Mouse (Mus musculus) megakaryocyte, embryonic 14.5 days (primary cell): ENCODE measurements around the gene Atxn10. TPM values are rescaled to one million over a fixed set of nuclear protein-coding genes. Genes with fewer than 3 reads are reported as not detected.

Source experiments
- H3K27me3 ChIP-seq: replicated peaks from 2 replicates; pipeline ENCODE3; 2012; ENCODE audit warnings: inconsistent platforms
- H3K36me3 ChIP-seq: replicated peaks from 2 replicates; pipeline ENCODE3; 2012; ENCODE audit warnings: low read length, inconsistent platforms, mixed read lengths
- H3K4me1 ChIP-seq: 2 replicates; pipeline ENCODE4 v1.6.1; 2012; ENCODE audit warnings: inconsistent platforms
- H3K4me3 ChIP-seq: replicated peaks from 2 replicates; pipeline ENCODE3; 2012; ENCODE audit warnings: moderate library complexity, mild to moderate bottlenecking, inconsistent platforms
- H3K9me3 ChIP-seq: 2 replicates; pipeline ENCODE4 v1.6.1; 2012; ENCODE audit warnings: inconsistent platforms
- FLI1 ChIP-seq: IDR thresholded peaks from 2 replicates; pipeline ENCODE4 v1.6.1; 2012; ENCODE audit warnings: low read length, inconsistent platforms, mixed read lengths
- GATA1 ChIP-seq: IDR thresholded peaks from 3 replicates; pipeline ENCODE4 v1.6.1; 2012; ENCODE audit warnings: mixed read lengths, low read length, inconsistent platforms, borderline replicate concordance
- polyA plus RNA-seq: library from polyadenylated mRNA; stranded (reverse); fragments of >175 nt; gene quantifications from 2 replicates; pipeline ENCODE4 v1.2.3, GENCODE M21; 2012; ENCODE audit warnings: low replicate concordance; ENCODE audit not compliant: insufficient read depth

The Atxn10 gene
- 85.4 and 97.0 TPM in 2 replicates for polyA plus RNA-seq

GRCm38 (mm10) chr15:85335671-85336300 lies at the start of gene Atxn10:
Gene Atxn10 (plus strand): TSS chr15:85336245.
- no peaks in the 10 kb centered on the region for H3K9me3 ChIP-seq
- peak within 1 kb of the TSS; percentile 98 for H3K4me3 ChIP-seq
- peaks cover 8% of the 10 kb centered on the region for H3K36me3 ChIP-seq
- peaks cover 49% of the 10 kb centered on the region for H3K4me1 ChIP-seq
- TF ChIP-seq FLI1: no peak
- no peak for TF ChIP-seq GATA1
- no peaks in the 10 kb centered on the region for H3K27me3 ChIP-seq

DNA sequence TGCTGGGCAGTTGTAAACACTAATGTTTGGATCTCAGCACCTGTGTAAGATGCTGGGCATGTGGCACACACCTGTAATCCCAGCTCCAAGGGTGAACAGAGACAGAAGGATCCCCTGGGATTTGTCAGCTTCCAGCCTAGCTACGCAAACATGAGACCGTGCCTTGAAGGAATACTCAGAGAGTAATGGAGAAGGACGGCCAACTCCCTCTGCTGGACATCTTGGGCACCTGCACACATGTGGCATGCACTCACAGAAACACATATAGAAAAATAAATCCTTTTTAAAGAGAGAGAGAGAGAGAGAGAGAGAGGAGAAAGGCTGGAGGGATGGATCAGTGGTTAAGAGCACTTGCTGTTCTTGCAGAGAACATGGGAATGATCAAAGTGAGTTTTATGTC lies 41.4 kb upstream of the Atxn10 start:
- no peaks in the 10 kb centered on the region for H3K9me3 ChIP-seq
- peaks cover 56% of the 10 kb centered on the region for H3K27me3 ChIP-seq
- no peaks in the 10 kb centered on the region for H3K36me3 ChIP-seq
- H3K4me3 ChIP-seq: no peak overlapping the region
- no peaks in the 10 kb centered on the region for H3K4me1 ChIP-seq
- no peak for TF ChIP-seq GATA1
- no peak for TF ChIP-seq FLI1

DNA sequence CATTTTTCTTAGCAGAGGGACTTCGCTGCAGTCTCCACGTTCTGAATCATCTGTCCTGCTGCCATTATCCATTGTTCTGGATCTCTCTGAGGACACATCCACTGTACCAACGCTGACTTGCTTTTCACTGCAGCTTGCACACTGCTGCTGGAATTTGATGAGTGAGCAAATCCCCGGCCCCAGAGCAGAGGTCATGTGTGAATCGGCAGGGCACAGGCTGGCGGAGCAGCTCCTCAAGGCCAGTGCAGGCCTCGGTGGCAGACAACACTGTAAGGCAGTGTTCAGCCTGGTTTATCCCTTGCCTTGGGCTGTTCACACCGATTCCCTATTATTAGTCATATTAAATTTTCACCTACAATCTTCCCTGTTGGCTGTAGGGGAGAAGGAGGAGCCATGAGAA lies 40.5 kb upstream of the Atxn10 start:
- H3K27me3 ChIP-seq: peaks cover 50% of the 10 kb centered on the region
- H3K4me3 ChIP-seq: no peak overlapping the region
- H3K36me3 ChIP-seq: no peaks in the 10 kb centered on the region
- H3K9me3 ChIP-seq: no peaks in the 10 kb centered on the region
- no peaks in the 10 kb centered on the region for H3K4me1 ChIP-seq
- no peak for TF ChIP-seq FLI1
- no peak for TF ChIP-seq GATA1

DNA sequence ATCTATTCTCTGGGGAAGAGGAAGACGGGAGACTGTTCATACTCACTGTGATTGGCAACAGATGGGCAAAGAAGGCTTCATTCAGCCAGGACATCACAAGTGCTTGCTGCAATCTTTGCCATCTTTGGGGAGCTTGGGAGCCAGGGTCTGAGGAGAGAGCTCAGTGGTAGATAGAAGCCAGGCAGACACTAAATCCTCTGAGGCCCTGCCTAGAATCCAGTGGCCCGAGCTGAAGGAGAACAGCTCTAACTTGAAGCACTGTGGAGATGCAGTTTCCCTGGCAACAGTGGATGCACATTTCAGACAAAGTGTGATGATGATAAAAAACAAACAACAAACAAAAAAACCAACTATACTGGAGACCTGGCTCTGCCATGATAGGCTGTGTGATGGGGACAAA lies 40.1 kb upstream of the Atxn10 start:
- Histone ChIP-seq H3K4me1 (no peaks in the 10 kb centered on the region), H3K4me3 (no peak overlapping the region), H3K9me3 (no peaks in the 10 kb centered on the region), H3K27me3 (peaks cover 47% of the 10 kb centered on the region), H3K36me3 (no peaks in the 10 kb centered on the region)
- TF ChIP-seq GATA1 (no peak), FLI1 (no peak)

DNA sequence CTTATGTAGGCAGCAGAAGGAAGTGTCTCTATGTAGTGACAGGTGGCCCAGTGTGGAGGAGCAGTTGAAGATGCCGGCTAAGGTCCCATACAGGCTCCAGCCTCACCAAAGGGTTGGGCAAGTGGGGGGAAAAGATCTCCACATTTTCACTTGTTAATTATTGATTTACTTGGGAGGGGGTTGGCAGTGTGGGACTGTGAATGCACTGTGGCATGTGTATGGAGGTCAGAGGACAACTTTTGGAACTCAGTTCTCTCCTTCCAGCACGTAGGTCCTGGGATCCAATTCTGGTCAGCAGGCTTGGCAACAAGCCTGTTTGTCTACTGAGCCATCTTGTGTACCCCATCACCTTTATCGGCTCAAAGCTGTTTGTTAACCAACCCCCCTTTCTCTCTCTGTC lies 39.5 kb upstream of the Atxn10 start:
- TF ChIP-seq FLI1: no peak
- TF ChIP-seq GATA1: no peak
- H3K9me3 ChIP-seq: peaks cover 4% of the 10 kb centered on the region; the same call in 1 of the 2 replicates
- peaks cover 48% of the 10 kb centered on the region for H3K27me3 ChIP-seq
- no peak overlapping the region for H3K4me3 ChIP-seq
- H3K36me3 ChIP-seq: no peaks in the 10 kb centered on the region
- H3K4me1 ChIP-seq: no peaks in the 10 kb centered on the region

- TF ChIP-seq FLI1 (no peak), GATA1 (no peak)
- no peak overlapping the region for H3K4me3 ChIP-seq
- peaks cover 52% of the 10 kb centered on the region for H3K27me3 ChIP-seq
- no peaks in the 10 kb centered on the region for H3K4me1 ChIP-seq
- H3K36me3 ChIP-seq: no peaks in the 10 kb centered on the region
- peaks cover 13% of the 10 kb centered on the region; the same call in 1 of the 2 replicates for H3K9me3 ChIP-seq
These were observed 37.8 kb upstream of the Atxn10 start for GRCm38 (mm10) chr15:85298167-85298781.

GRCm38 (mm10) chr15:85298946-85299345 lies 37.1 kb upstream of the Atxn10 start:
- H3K27me3 ChIP-seq: peaks cover 54% of the 10 kb centered on the region
- H3K4me3 ChIP-seq: no peak overlapping the region
- H3K9me3 ChIP-seq: peaks cover 16% of the 10 kb centered on the region
- no peaks in the 10 kb centered on the region for H3K4me1 ChIP-seq
- no peak for TF ChIP-seq GATA1
- TF ChIP-seq FLI1: no peak
- no peaks in the 10 kb centered on the region for H3K36me3 ChIP-seq

- Histone ChIP-seq H3K9me3 (peaks cover 47% of the 10 kb centered on the region), H3K4me1 (peaks cover 4% of the 10 kb centered on the region; the same call in 1 of the 2 replicates), H3K36me3 (no peaks in the 10 kb centered on the region), H3K27me3 (peaks cover 40% of the 10 kb centered on the region), H3K4me3 (no peak overlapping the region)
- TF ChIP-seq FLI1 (no peak), GATA1 (no peak)
These were observed 32.8 kb upstream of the Atxn10 start for GRCm38 (mm10) chr15:85303241-85303640.

DNA sequence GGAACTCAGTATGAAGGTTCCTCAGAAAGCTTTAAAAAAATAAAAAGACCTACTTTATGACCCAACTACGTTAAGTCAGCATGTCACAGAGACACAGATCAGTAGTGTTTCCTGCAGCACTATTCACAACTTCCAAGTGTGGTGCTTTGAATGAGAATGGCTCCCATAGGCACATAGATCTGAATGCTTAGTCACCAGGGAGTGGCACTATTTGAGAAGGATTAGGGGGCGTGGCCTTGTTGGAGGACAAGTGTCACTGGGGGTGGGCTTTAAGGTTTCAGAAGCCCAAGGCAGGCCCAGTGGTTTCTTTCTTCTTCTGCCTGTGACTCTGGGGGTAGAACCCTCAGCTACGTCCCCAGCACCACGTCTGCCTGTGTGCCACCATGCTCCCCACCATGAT lies 32.1 kb upstream of the Atxn10 start:
- Histone ChIP-seq H3K4me3 (no peak overlapping the region), H3K4me1 (peaks cover 4% of the 10 kb centered on the region; the same call in 1 of the 2 replicates), H3K9me3 (peaks cover 47% of the 10 kb centered on the region), H3K27me3 (peaks cover 33% of the 10 kb centered on the region), H3K36me3 (no peaks in the 10 kb centered on the region)
- TF ChIP-seq GATA1 (no peak), FLI1 (no peak)

GRCm38 (mm10) chr15:85307061-85307660 lies 28.9 kb upstream of the Atxn10 start:
- Histone ChIP-seq H3K4me3 (no peak overlapping the region), H3K9me3 (peaks cover 44% of the 10 kb centered on the region)
- TF ChIP-seq FLI1: no peak
- no peak for TF ChIP-seq GATA1

More at GRCm38 (mm10) chr15:85307061-85307660, 28.9 kb upstream of the Atxn10 start:
- Histone ChIP-seq H3K36me3 (no peaks in the 10 kb centered on the region), H3K4me1 (peaks cover 9% of the 10 kb centered on the region), H3K27me3 (peaks cover 46% of the 10 kb centered on the region)
